Mouse (Mus musculus) embryonic facial prominence, embryonic 11.5 days (tissue): ENCODE measurements around the gene Olfr704. TPM values are rescaled to one million over a fixed set of nuclear protein-coding genes. Genes with fewer than 3 reads are reported as not detected.
"Not testable (repeated sequence)": the region's sequence is repeated elsewhere in the genome, so short reads cannot be mapped to it uniquely, and the experiment has no call there.

ENCODE experiments used
- ATAC-seq: fragments of 200-750 bp; cut with Nextera tagmentation; replicated peaks from 2 replicates; pipeline ENCODE4 v1.8.0; 2017; ENCODE audit warnings: low read depth; ENCODE audit not compliant: insufficient number of reproducible peaks, low FRiP score, low TSS enrichment
- DNase-seq: peaks from one replicate; pipeline ENCODE4 v3.0.0-alpha.2; 2015; ENCODE audit warnings: low spot score
- H3K27ac ChIP-seq: fragments of 300-500 bp; sonication (generic); replicated peaks from 2 replicates; pipeline ENCODE4 v1.5.1; 2014; ENCODE audit warnings: mild to moderate bottlenecking, low read depth, low read length, control low read depth
- H3K27me3 ChIP-seq: fragments of 300-500 bp; sonication (generic); 2 replicates; pipeline ENCODE4 v1.6.1; 2014; ENCODE audit warnings: mild to moderate bottlenecking, low read length, moderate library complexity, mixed read lengths; ENCODE audit not compliant: control insufficient read depth, insufficient read depth
- H3K36me3 ChIP-seq: fragments of 300-500 bp; sonication (generic); replicated peaks from 2 replicates; pipeline ENCODE4 v1.6.1; 2014; ENCODE audit warnings: low read depth, mild to moderate bottlenecking, low read length, moderate library complexity, mixed read lengths; ENCODE audit not compliant: control insufficient read depth, insufficient read depth
- H3K4me1 ChIP-seq: fragments of 300-500 bp; sonication (generic); 2 replicates; pipeline ENCODE4 v1.6.1; 2014; ENCODE audit warnings: low read length, mixed read lengths; ENCODE audit not compliant: control insufficient read depth, insufficient read depth
- H3K4me2 ChIP-seq: fragments of 300-500 bp; sonication (generic); 2 replicates; pipeline ENCODE4 v1.6.1; 2014; ENCODE audit warnings: low read depth, mild to moderate bottlenecking, control low read depth, low read length, moderate library complexity
- H3K4me3 ChIP-seq: fragments of 300-500 bp; sonication (generic); 2 replicates; pipeline ENCODE4 v1.5.1; 2014; ENCODE audit warnings: low read depth, low read length, control low read depth
- H3K9ac ChIP-seq: fragments of 300-500 bp; sonication (generic); replicated peaks from 2 replicates; pipeline ENCODE4 v1.6.1; 2014; ENCODE audit warnings: mild to moderate bottlenecking, control low read depth, low read length
- H3K9me3 ChIP-seq: fragments of 300-500 bp; sonication (generic); replicated peaks from 2 replicates; pipeline ENCODE4 v1.6.1; 2016; ENCODE audit warnings: mild to moderate bottlenecking, low read length, inconsistent platforms, mixed read lengths; ENCODE audit not compliant: control insufficient read depth
- WGBS: fragments of 180-500 bp; shearing (Covaris S2); extraction: QIAGEN DNeasy Blood & Tissue Kit; methylation state at CpG from one replicate; pipeline ENCODE4 v1.1.7; 2014; 5-methylcytosine and 5-hydroxymethylcytosine counted together
- polyA plus RNA-seq: library from polyadenylated mRNA; unstranded; fragments of >200 nt; fragmentation: Nextera tagmentation; extraction: Ambion mirVana; gene quantifications from 2 replicates; pipeline ENCODE4 v1.2.1, GENCODE M21; 2014

The Olfr704 gene
- polyA plus RNA-seq, 1 experiment from 2014 or later: not detected

DNA sequence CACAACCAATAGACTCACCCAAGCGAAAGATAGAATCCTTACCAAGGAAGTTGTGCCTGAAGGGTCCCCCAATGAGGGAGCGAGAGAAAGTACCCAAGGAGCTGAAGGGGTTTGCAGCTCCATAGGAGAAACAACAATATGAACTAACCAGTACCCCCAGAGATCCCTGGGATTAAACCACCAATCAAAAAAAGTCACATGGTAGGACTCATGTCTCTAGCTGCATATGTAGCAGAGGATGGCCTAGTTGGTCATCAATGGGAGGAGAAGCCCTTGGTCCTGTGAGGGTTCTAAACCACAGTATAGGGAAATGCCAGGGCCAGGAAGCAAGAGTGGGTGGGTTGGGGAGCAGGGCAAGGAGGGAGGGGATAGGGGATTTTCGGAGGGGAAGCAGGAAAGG lies 38.2 kb downstream of the Olfr704 start, which contains the start of gene Olfr707:
Olfr707 (minus strand) TSS at position 101 of the 400 bp plus-strand sequence.
- DNase-seq, ATAC-seq: not testable (repeated sequence)

DNA sequence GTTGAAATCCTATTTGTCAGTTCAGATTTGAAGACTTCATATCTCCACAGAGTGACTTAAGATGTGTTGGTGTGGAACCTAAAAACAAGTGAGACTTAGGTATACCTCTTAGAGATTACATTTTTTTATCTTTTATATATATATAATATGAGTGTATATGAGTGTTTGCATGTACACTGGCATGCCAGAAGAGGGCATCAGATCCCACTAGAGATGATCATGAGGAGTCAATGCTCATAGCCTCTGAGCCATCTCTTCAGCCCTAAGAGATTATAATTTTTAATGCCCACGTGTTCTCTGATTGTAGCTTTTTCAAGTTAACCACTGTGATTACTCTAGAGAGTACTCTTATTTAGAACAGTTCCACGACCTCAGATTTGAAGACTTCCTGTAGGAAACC lies 44.7 kb downstream of the Olfr704 start, which contains the start of gene Olfr1532-ps1:
Olfr1532-ps1 (plus strand) TSS at position 326 of the 400 bp plus-strand sequence.
- Histone ChIP-seq H3K9ac (no peak within 1 kb of the TSS), H3K9me3 (no peaks in the 10 kb centered on the region), H3K36me3 (no peaks in the 10 kb centered on the region), H3K27ac (no peak within 1 kb of the TSS), H3K27me3 (no peaks in the 10 kb centered on the region), H3K4me1 (no peaks in the 10 kb centered on the region), H3K4me2 (no peak within 1 kb of the TSS), H3K4me3 (no peak within 1 kb of the TSS)
- ATAC-seq (no peak), DNase-seq (no peak)
- WGBS: 63% methylated on average over 2 of the region's 2 CpGs

More for the DNA sequence above, 38.2 kb downstream of the Olfr704 start, which contains the start of gene Olfr707:
- H3K36me3 ChIP-seq, H3K4me1 ChIP-seq, H3K9me3 ChIP-seq, H3K4me2 ChIP-seq, H3K27me3 ChIP-seq, H3K27ac ChIP-seq, H3K9ac ChIP-seq, H3K4me3 ChIP-seq: not testable (repeated sequence)
- 71% methylated on average over 3 of the region's 3 CpGs for WGBS

Other genes with a start within 250 kb of the Olfr704 start
- gene Olfr693, start 182.6 kb upstream of the Olfr704 start, polyA plus RNA-seq: not detected in 2 replicates
- gene Olfr694, start 171.4 kb upstream of the Olfr704 start, polyA plus RNA-seq: not detected in 2 replicates
- gene Olfr695, start 146.8 kb upstream of the Olfr704 start, polyA plus RNA-seq: not detected in 2 replicates
- not detected in 2 replicates for gene Olfr697, start 120.7 kb upstream of the Olfr704 start, polyA plus RNA-seq
- not detected in 2 replicates for gene Olfr698, start 107.8 kb upstream of the Olfr704 start, polyA plus RNA-seq
- not detected in 2 replicates for gene Olfr699, start 70.0 kb upstream of the Olfr704 start, polyA plus RNA-seq
- gene Olfr700, start 54.4 kb upstream of the Olfr704 start, polyA plus RNA-seq: not detected in 2 replicates
- not detected in 2 replicates for gene Olfr701, start 49.1 kb upstream of the Olfr704 start, polyA plus RNA-seq
- not detected in 2 replicates for gene Olfr702, start 29.3 kb upstream of the Olfr704 start, polyA plus RNA-seq
- not detected in 2 replicates for gene Olfr703, start 19.8 kb upstream of the Olfr704 start, polyA plus RNA-seq
- not detected in 2 replicates for gene Olfr705, start 13.7 kb downstream of the Olfr704 start, polyA plus RNA-seq
- gene Olfr706, start 25.0 kb downstream of the Olfr704 start, polyA plus RNA-seq: not detected in 2 replicates
- not detected in 2 replicates for gene Olfr707, start 38.1 kb downstream of the Olfr704 start, polyA plus RNA-seq
- gene Olfr1532-ps1, start 44.8 kb downstream of the Olfr704 start, polyA plus RNA-seq: not detected in 2 replicates
- gene Olfr709-ps1, start 69.0 kb downstream of the Olfr704 start, polyA plus RNA-seq: not detected in 2 replicates
- gene Olfr710, start 85.1 kb downstream of the Olfr704 start, polyA plus RNA-seq: not detected in 2 replicates
- not detected in 2 replicates for gene Olfr6, start 100.8 kb downstream of the Olfr704 start, polyA plus RNA-seq
- gene Olfr711, start 112.3 kb downstream of the Olfr704 start, polyA plus RNA-seq: not detected in 2 replicates
- gene Olfr2, start 142.9 kb downstream of the Olfr704 start, polyA plus RNA-seq: not detected in 2 replicates
- gene Olfr713, start 168.0 kb downstream of the Olfr704 start, polyA plus RNA-seq: not detected in 2 replicates
- gene Olfr714, start 207.8 kb downstream of the Olfr704 start, polyA plus RNA-seq: not detected in 2 replicates
- gene Olfr17, start 230.0 kb downstream of the Olfr704 start, polyA plus RNA-seq: not detected in 2 replicates
- not detected in 2 replicates for gene Olfr715b, start 247.2 kb downstream of the Olfr704 start, polyA plus RNA-seq